Mouse (Mus musculus) left cerebral cortex, adult 9 months (tissue): ENCODE data around the gene Cd300a.
"Not testable (repeated sequence)": the region's sequence is repeated elsewhere in the genome, so short reads cannot be mapped to it uniquely, and the experiment has no call there.

Experiments
- DNase-seq, 2 experiments: peaks; one replicate each; pipeline ENCODE4 v3.0.0; 2022; ENCODE audit warnings: low spot score in 2 of 2

Cd300a gene

DNA sequence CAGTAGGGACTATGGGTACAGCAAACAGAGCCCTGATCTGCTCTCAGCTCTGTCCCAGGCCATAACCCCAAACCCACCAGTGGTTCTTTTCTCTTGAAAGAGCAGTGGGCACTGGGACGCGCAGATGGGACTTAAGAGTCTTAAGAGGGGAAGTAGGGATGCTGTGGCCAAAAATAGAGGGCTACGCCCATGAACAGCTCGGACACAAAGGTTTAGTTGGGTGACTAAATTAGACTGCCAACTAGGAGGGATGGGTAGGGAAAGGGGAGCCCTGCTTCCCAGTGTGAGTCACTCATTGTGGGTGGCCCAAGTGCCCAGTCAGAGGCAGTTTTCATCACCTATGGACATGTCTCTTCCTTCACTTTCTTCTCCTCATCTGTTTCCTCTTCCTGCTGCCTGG is 13.4 kb downstream of the Cd300a start:
- no peak for DNase-seq

DNA sequence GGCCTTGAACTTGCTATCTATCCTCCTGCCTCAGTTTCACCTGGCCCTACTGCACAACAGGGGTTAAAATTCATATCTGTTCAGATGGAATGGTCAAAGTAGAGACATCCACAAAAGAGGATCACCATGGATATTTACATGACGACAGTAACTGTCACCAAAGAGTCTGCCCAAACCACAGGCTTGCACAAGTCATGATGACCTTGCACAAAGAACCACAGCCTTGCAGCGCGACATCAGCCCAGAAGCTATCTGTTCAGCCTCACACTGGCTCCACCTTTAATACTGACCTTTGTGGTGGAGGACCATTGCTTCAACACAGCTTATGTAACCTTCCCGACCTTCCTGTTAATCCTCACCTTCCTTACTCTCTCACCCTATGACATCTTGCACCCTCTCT is 17.7 kb downstream of the Cd300a start:
- no peak for DNase-seq

GRCm38 (mm10) chr11:114908086-114908485 is 18.2 kb downstream of the Cd300a start:
- DNase-seq: no peak

- not testable (repeated sequence) for DNase-seq
These were observed 19.7 kb downstream of the Cd300a start for GRCm38 (mm10) chr11:114909538-114909937.

- peak; percentile 16 to 89 for DNase-seq
These were observed 23.0 kb downstream of the Cd300a start for GRCm38 (mm10) chr11:114912847-114913246.

- DNase-seq: no peak
These were observed 25.1 kb downstream of the Cd300a start for GRCm38 (mm10) chr11:114914978-114915377.

DNA sequence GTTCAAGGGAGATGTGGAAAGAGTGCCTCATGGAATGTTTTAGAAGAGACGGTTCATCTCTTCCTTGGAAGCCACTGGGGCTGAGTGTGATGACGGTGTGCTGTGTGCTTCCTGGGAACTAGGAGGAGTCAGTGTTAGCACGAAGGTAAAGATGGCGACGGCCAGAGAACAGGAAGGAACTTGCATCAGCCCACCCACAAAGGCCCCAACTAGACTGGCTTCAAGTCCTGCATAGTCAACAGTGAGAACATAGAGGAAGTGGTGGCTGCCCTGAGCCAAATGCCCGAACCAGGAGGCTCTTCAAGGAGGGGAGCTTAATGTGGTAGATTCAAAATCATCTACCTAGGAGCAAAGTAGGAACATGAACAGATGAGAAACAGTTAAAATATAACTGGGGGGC is 27.3 kb downstream of the Cd300a start:
- DNase-seq: no peak

- DNase-seq: peak; percentile 51 to 70
These were observed 32.6 kb downstream of the Cd300a start for GRCm38 (mm10) chr11:114922439-114922838.

GRCm38 (mm10) chr11:114923961-114924360 is 34.1 kb downstream of the Cd300a start:
- DNase-seq: no peak

GRCm38 (mm10) chr11:114929581-114929980 is 39.7 kb downstream of the Cd300a start:
- no peak for DNase-seq

DNA sequence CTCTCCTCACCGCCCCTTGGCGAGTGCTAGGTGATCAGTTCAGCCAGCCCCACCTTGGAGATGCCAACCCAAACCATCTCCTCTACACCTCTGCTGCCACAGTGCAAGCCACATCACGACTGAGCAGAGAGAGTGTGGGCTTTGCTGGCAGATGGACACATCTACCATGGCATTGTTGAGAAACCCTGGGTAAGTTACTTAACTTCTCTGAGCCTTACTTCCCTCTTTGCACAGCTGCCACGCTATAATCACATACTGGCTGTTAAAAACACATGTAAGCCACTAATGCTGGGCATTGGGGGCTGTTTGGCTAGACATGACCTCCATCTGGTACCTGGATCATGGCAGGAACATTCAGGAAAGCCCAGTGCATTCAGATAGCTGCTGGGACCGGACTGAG is 41.2 kb downstream of the Cd300a start:
- no peak for DNase-seq

DNA sequence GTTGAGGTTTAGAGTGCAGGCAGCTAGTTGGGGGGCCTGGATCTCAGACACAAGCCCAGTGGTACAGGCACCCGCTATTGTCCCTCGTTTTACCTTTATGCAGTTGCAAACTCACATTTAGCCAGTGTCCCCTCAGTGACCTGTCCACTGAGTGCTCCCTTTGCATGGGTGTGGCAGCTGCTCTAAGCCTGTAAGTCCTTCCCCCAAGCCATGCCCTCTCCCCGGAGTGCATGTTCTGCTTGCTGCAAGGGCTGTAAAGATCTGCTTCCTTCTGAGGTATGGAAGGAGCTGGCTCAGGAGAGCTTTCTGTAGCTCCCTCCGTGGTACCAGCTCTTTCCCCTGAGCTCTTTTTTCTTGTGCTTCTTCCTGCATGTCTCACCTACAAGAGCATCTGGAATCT is 43.8 kb downstream of the Cd300a start:
- DNase-seq: no peak

GRCm38 (mm10) chr11:114934144-114934543 is 44.3 kb downstream of the Cd300a start, which contains the start of gene Cd300lb:
Gene Cd300lb (minus strand): TSS chr11:114934386.
- DNase-seq: no peak
